Comparison of ENCODE assay signal across 8 mouse cellular contexts in genomic region chr3:108166486-108167211, GRCm38 (mm10). TPM values are rescaled to one million over a fixed set of nuclear protein-coding genes. Genes with fewer than 3 reads are reported as not detected.
A peak's percentile ranks its signal among the peaks of the same experiment; 100 is the strongest.
DNase-seq lines count a peak whose midpoint lies in the region; ATAC-seq lines count a peak whose summit lies in the region.

No protein-coding gene starts in this region.

- WGBS in forebrain, embryonic 14.5 days, result 2% methylated on average over 8 of the region's 11 CpGs
- 6% methylated on average over 11 of the region's 11 CpGs for WGBS in hindbrain, embryonic 12.5 days
- WGBS in midbrain, embryonic 14.5 days, result 9% methylated on average over 11 of the region's 11 CpGs

- H3K27me3 ChIP-seq in forebrain, embryonic 14.5 days (replicated peaks; ENCODE audit: control insufficient read depth, insufficient read depth, low read length), result no peaks in the 10 kb centered on the region
- H3K27me3 ChIP-seq in hindbrain, embryonic 12.5 days, result no peaks in the 10 kb centered on the region
- no peaks in the 10 kb centered on the region for H3K27me3 ChIP-seq in midbrain, embryonic 14.5 days (ENCODE audit: control insufficient read depth, insufficient read depth, low read length)

- no peak overlapping the region for H3K4me2 ChIP-seq in forebrain, embryonic 14.5 days (ENCODE audit: low read length)
- H3K4me2 ChIP-seq in hindbrain, embryonic 12.5 days (replicated peaks), result no peak overlapping the region; the same call in 1 of the 2 replicates
- no peak overlapping the region for H3K4me2 ChIP-seq in midbrain, embryonic 14.5 days (ENCODE audit: low read length)

- DNase-seq in right cerebral cortex, adult 18-20 months, result peak; percentile 68
- DNase-seq in right cerebral cortex, postnatal 25 days, result no peak
- DNase-seq in forebrain, embryonic 14.5 days (ENCODE audit: low spot score), result peak; percentile 75
- peak; percentile 68 to 76 for DNase-seq in layer of hippocampus, postnatal 10 days (ENCODE audit: low spot score in 2 of 2)
- DNase-seq in midbrain, embryonic 14.5 days, result peak; percentile 67

- H3K9me3 ChIP-seq in forebrain, embryonic 14.5 days (replicated peaks; ENCODE audit: control insufficient read depth, low read length), result no peaks in the 10 kb centered on the region
- H3K9me3 ChIP-seq in hindbrain, embryonic 12.5 days (replicated peaks), result no peaks in the 10 kb centered on the region
- H3K9me3 ChIP-seq in midbrain, embryonic 14.5 days (ENCODE audit: control insufficient read depth, low read length), result no peaks in the 10 kb centered on the region

- peaks cover 20% of the 10 kb centered on the region for H3K4me1 ChIP-seq in forebrain, embryonic 14.5 days (ENCODE audit: control insufficient read depth, insufficient read depth, low read length)
- peaks cover 47% of the 10 kb centered on the region for H3K4me1 ChIP-seq in hindbrain, embryonic 12.5 days
- peaks cover 13% of the 10 kb centered on the region for H3K4me1 ChIP-seq in midbrain, embryonic 14.5 days (ENCODE audit: control insufficient read depth, insufficient read depth, low read length)

- no peak overlapping the region for H3K9ac ChIP-seq in forebrain, embryonic 14.5 days (ENCODE audit: low read length)
- no peak overlapping the region for H3K9ac ChIP-seq in hindbrain, embryonic 12.5 days
- no peak overlapping the region for H3K9ac ChIP-seq in midbrain, embryonic 14.5 days (replicated peaks; ENCODE audit: low read length)

- H3K36me3 ChIP-seq in forebrain, embryonic 14.5 days (ENCODE audit: control insufficient read depth, insufficient read depth, low read length), result no peaks in the 10 kb centered on the region
- H3K36me3 ChIP-seq in hindbrain, embryonic 12.5 days, result no peaks in the 10 kb centered on the region
- H3K36me3 ChIP-seq in midbrain, embryonic 14.5 days (ENCODE audit: control insufficient read depth, insufficient read depth, low read length), result no peaks in the 10 kb centered on the region

- ATAC-seq in forebrain, embryonic 14.5 days, result peak; percentile 73
- peak; percentile 65 for ATAC-seq in hindbrain, embryonic 12.5 days (ENCODE audit: low FRiP score)
- ATAC-seq in midbrain, embryonic 14.5 days (ENCODE audit: low FRiP score, low TSS enrichment), result peak; percentile 31; the same call in 1 of the 2 replicates
- ATAC-seq in granulocyte monocyte progenitor cell, adult 5-6 weeks (replicated peaks; ENCODE audit: poor library complexity, severe bottlenecking), result no peak
- ATAC-seq in megakaryocyte, adult 5-6 weeks (ENCODE audit: poor library complexity, severe bottlenecking), result no peak

- no peak overlapping the region for H3K4me3 ChIP-seq in forebrain, embryonic 14.5 days (ENCODE audit: low read depth, low read length)
- no peak overlapping the region for H3K4me3 ChIP-seq in hindbrain, embryonic 12.5 days
- no peak overlapping the region for H3K4me3 ChIP-seq in midbrain, embryonic 14.5 days (replicated peaks; ENCODE audit: low read depth, low read length)

- peak overlapping the region; percentile 64 for H3K27ac ChIP-seq in forebrain, embryonic 14.5 days (ENCODE audit: low read depth, low read length)
- peak overlapping the region; percentile 86 for H3K27ac ChIP-seq in hindbrain, embryonic 12.5 days
- peak overlapping the region; percentile 74 for H3K27ac ChIP-seq in midbrain, embryonic 14.5 days (replicated peaks; ENCODE audit: low read depth, low read length)

RNA-seq across cellular contexts. Expression of gene Gpr61, which starts 12.0 kb away (rescaled TPM):
- 1.0 and 1.5 TPM in 2 replicates for polyA plus RNA-seq in forebrain, embryonic 14.5 days (2014; fragmentation: Nextera tagmentation; extraction: Ambion mirVana)
- 0.72 and 1.2 TPM in 2 replicates for polyA plus RNA-seq in hindbrain, embryonic 12.5 days (2016; fragmentation: Nextera tagmentation; extraction: Ambion mirVana)
- 10 to 100 TPM; 14.5 to 15.0 TPM for total RNA-seq in layer of hippocampus, postnatal 10 days (2021)
- 1.4 and 2.6 TPM in 2 replicates for polyA plus RNA-seq in midbrain, embryonic 14.5 days (2014; fragmentation: Nextera tagmentation; extraction: Ambion mirVana)
- not detected in 2 replicates for total RNA-seq in granulocyte monocyte progenitor cell, adult 5-6 weeks (2014; fragmentation: Nextera tagmentation)
- total RNA-seq in granulocyte monocyte progenitor cell, adult 5-6 weeks (2017), result not detected in 2 replicates
- not detected in 2 replicates for total RNA-seq in megakaryocyte, adult 5-6 weeks (2015)
- total RNA-seq in megakaryocyte, adult 5-6 weeks (2017), result not detected in 2 replicates

RNA-seq across cellular contexts. Expression of gene Amigo1, which starts 19.5 kb away (rescaled TPM):
- polyA plus RNA-seq in forebrain, embryonic 14.5 days (2014; fragmentation: Nextera tagmentation; extraction: Ambion mirVana), result 4.8 and 6.5 TPM in 2 replicates
- 10.7 and 13.1 TPM in 2 replicates for polyA plus RNA-seq in hindbrain, embryonic 12.5 days (2016; fragmentation: Nextera tagmentation; extraction: Ambion mirVana)
- 10 to 100 TPM; 36.9 to 37.2 TPM for total RNA-seq in layer of hippocampus, postnatal 10 days (2021)
- 10.2 and 10.3 TPM in 2 replicates for polyA plus RNA-seq in midbrain, embryonic 14.5 days (2014; fragmentation: Nextera tagmentation; extraction: Ambion mirVana)
- 1.9 and 4.4 TPM in 2 replicates for total RNA-seq in granulocyte monocyte progenitor cell, adult 5-6 weeks (2014; fragmentation: Nextera tagmentation)
- total RNA-seq in granulocyte monocyte progenitor cell, adult 5-6 weeks (2017), result 2.0 and 3.4 TPM in 2 replicates
- 1.4 and 3.3 TPM in 2 replicates for total RNA-seq in megakaryocyte, adult 5-6 weeks (2015)
- 1.4 and 2.2 TPM in 2 replicates for total RNA-seq in megakaryocyte, adult 5-6 weeks (2017)

RNA-seq across cellular contexts. Expression of gene Gnai3, which starts 20.7 kb away (rescaled TPM):
- 157 and 172 TPM in 2 replicates for polyA plus RNA-seq in forebrain, embryonic 14.5 days (2014; fragmentation: Nextera tagmentation; extraction: Ambion mirVana)
- polyA plus RNA-seq in hindbrain, embryonic 12.5 days (2016; fragmentation: Nextera tagmentation; extraction: Ambion mirVana), result 193 and 201 TPM in 2 replicates
- 10 to 100 TPM; 54.7 to 59.4 TPM for total RNA-seq in layer of hippocampus, postnatal 10 days (2021)
- polyA plus RNA-seq in midbrain, embryonic 14.5 days (2014; fragmentation: Nextera tagmentation; extraction: Ambion mirVana), result 107 and 150 TPM in 2 replicates
- 82.3 and 93.1 TPM in 2 replicates for total RNA-seq in granulocyte monocyte progenitor cell, adult 5-6 weeks (2014; fragmentation: Nextera tagmentation)
- 139 and 189 TPM in 2 replicates for total RNA-seq in granulocyte monocyte progenitor cell, adult 5-6 weeks (2017)
- total RNA-seq in megakaryocyte, adult 5-6 weeks (2015), result 136 and 146 TPM in 2 replicates
- total RNA-seq in megakaryocyte, adult 5-6 weeks (2017), result 154 and 160 TPM in 2 replicates

RNA-seq across cellular contexts. Expression of gene Cyb561d1, which starts 34.4 kb away (rescaled TPM):
- polyA plus RNA-seq in forebrain, embryonic 14.5 days (2014; fragmentation: Nextera tagmentation; extraction: Ambion mirVana), result 2.4 and 2.9 TPM in 2 replicates
- 5.0 and 5.6 TPM in 2 replicates for polyA plus RNA-seq in hindbrain, embryonic 12.5 days (2016; fragmentation: Nextera tagmentation; extraction: Ambion mirVana)
- total RNA-seq in layer of hippocampus, postnatal 10 days (2021), result 10 to 100 TPM; 10.6 to 11.2 TPM
- 2.7 and 4.3 TPM in 2 replicates for polyA plus RNA-seq in midbrain, embryonic 14.5 days (2014; fragmentation: Nextera tagmentation; extraction: Ambion mirVana)
- total RNA-seq in granulocyte monocyte progenitor cell, adult 5-6 weeks (2014; fragmentation: Nextera tagmentation), result 5.0 and 5.8 TPM in 2 replicates
- total RNA-seq in granulocyte monocyte progenitor cell, adult 5-6 weeks (2017), result 3.5 and 3.9 TPM in 2 replicates
- total RNA-seq in megakaryocyte, adult 5-6 weeks (2015), result 4.9 and 6.7 TPM in 2 replicates
- 10.3 and 12.0 TPM in 2 replicates for total RNA-seq in megakaryocyte, adult 5-6 weeks (2017)

RNA-seq across cellular contexts. Expression of gene Atxn7l2, which starts 44.1 kb away (rescaled TPM):
- 24.1 and 30.1 TPM in 2 replicates for polyA plus RNA-seq in forebrain, embryonic 14.5 days (2014; fragmentation: Nextera tagmentation; extraction: Ambion mirVana)
- 27.6 and 29.6 TPM in 2 replicates for polyA plus RNA-seq in hindbrain, embryonic 12.5 days (2016; fragmentation: Nextera tagmentation; extraction: Ambion mirVana)
- 10 to 100 TPM; 21.1 to 26.1 TPM for total RNA-seq in layer of hippocampus, postnatal 10 days (2021)
- polyA plus RNA-seq in midbrain, embryonic 14.5 days (2014; fragmentation: Nextera tagmentation; extraction: Ambion mirVana), result 26.5 and 27.9 TPM in 2 replicates
- total RNA-seq in granulocyte monocyte progenitor cell, adult 5-6 weeks (2014; fragmentation: Nextera tagmentation), result 6.7 and 6.8 TPM in 2 replicates
- total RNA-seq in granulocyte monocyte progenitor cell, adult 5-6 weeks (2017), result 1.1 and 1.5 TPM in 2 replicates
- 3.1 and 4.7 TPM in 2 replicates for total RNA-seq in megakaryocyte, adult 5-6 weeks (2015)
- 1.5 and 2.0 TPM in 2 replicates for total RNA-seq in megakaryocyte, adult 5-6 weeks (2017)

Comparison
In these comparisons a context has a peak if more than half of its experiments do, and no peak if none do; other contexts are left out.
1. ATAC-seq: peak in forebrain, embryonic 14.5 days (single experiment), hindbrain, embryonic 12.5 days (single experiment) and midbrain, embryonic 14.5 days (single experiment); none in granulocyte monocyte progenitor cell, adult 5-6 weeks (single experiment) and megakaryocyte, adult 5-6 weeks (single experiment).
2. RNA of gene Gpr61, which starts 12.0 kb away (total RNA-seq): 14.5 to 15.0 TPM in layer of hippocampus, postnatal 10 days; not detected in granulocyte monocyte progenitor cell, adult 5-6 weeks and not detected in megakaryocyte, adult 5-6 weeks; every median in the first group is over 10 times any median in the second.
3. RNA of gene Amigo1, which starts 19.5 kb away (total RNA-seq): 36.9 to 37.2 TPM in layer of hippocampus, postnatal 10 days; 1.4 to 3.3 TPM in megakaryocyte, adult 5-6 weeks and 1.9 to 4.4 TPM in granulocyte monocyte progenitor cell, adult 5-6 weeks; every median in the first group is over 4 times any median in the second.
4. Peak in every context shown above with its lines, with median percentiles within 50 percentile points of each other: H3K27ac ChIP-seq.